Mouse (Mus musculus) left cerebral cortex, adult 18-20 months (tissue): ENCODE measurements at regions not wholly inside any gene's neighbourhood (a gene's known extent, or its start where the extent isn't known, plus 50 kb on each side); places are given as distances from the start of the nearest gene placed in this dataset.

Experiments used
- DNase-seq, 2 experiments: peaks; one replicate each; pipeline ENCODE4 v3.0.0; 2021 to 2022; ENCODE audit warnings: low spot score in 2 of 2, mixed read lengths in 1 of 2

GRCm38 (mm10) chr15:88035486-88035885, 491.4 kb downstream of the Fam19a5 start:
- DNase-seq: no peak

- DNase-seq: no peak
These were observed 492.3 kb downstream of the Fam19a5 start for GRCm38 (mm10) chr15:88036146-88037000.

GRCm38 (mm10) chr15:88037606-88038005, 493.5 kb downstream of the Fam19a5 start:
- no peak for DNase-seq

- DNase-seq: no peak
These were observed 498.7 kb downstream of the Fam19a5 start for GRCm38 (mm10) chr15:88042821-88043220.

- DNase-seq: no peak
These were observed 514.0 kb downstream of the Fam19a5 start for GRCm38 (mm10) chr15:88058071-88058470.

GRCm38 (mm10) chr15:88060935-88061334, 516.8 kb downstream of the Fam19a5 start:
- DNase-seq: no peak

- no peak for DNase-seq
These were observed 518.9 kb downstream of the Fam19a5 start for GRCm38 (mm10) chr15:88063041-88063440.

- no peak for DNase-seq
These were observed 524.4 kb downstream of the Fam19a5 start for GRCm38 (mm10) chr15:88068476-88068875.

GRCm38 (mm10) chr15:88072676-88073075, 527.4 kb upstream of the Zdhhc25 start:
- no peak for DNase-seq

- no peak for DNase-seq
These were observed 516.2 kb upstream of the Zdhhc25 start for GRCm38 (mm10) chr15:88083911-88084310.

GRCm38 (mm10) chr15:88085631-88086030, 514.5 kb upstream of the Zdhhc25 start:
- no peak for DNase-seq

GRCm38 (mm10) chr15:88089486-88089885, 510.6 kb upstream of the Zdhhc25 start:
- DNase-seq: no peak

- no peak for DNase-seq
These were observed 508.7 kb upstream of the Zdhhc25 start for GRCm38 (mm10) chr15:88091390-88091789.

GRCm38 (mm10) chr15:88120376-88120775, 479.7 kb upstream of the Zdhhc25 start:
- DNase-seq: no peak

GRCm38 (mm10) chr15:88123907-88124523, 476.1 kb upstream of the Zdhhc25 start:
- DNase-seq: peak in 1 of 2 experiments; percentile 23

GRCm38 (mm10) chr15:88146118-88146517, 454.0 kb upstream of the Zdhhc25 start:
- DNase-seq: peak; percentile 80 to 88

GRCm38 (mm10) chr15:88151199-88151598, 448.9 kb upstream of the Zdhhc25 start:
- DNase-seq: peak; percentile 5 to 34

GRCm38 (mm10) chr15:88159618-88160170, 440.4 kb upstream of the Zdhhc25 start:
- DNase-seq: no peak

- no peak for DNase-seq
These were observed 439.8 kb upstream of the Zdhhc25 start for GRCm38 (mm10) chr15:88160291-88160690.

GRCm38 (mm10) chr15:88163438-88163837, 436.7 kb upstream of the Zdhhc25 start:
- DNase-seq: peak in 1 of 2 experiments; percentile 5

- no peak for DNase-seq
These were observed 425.8 kb upstream of the Zdhhc25 start for GRCm38 (mm10) chr15:88174326-88174725.

GRCm38 (mm10) chr15:88175991-88176390, 424.1 kb upstream of the Zdhhc25 start:
- no peak for DNase-seq
